Mouse (Mus musculus) myocyte (in vitro differentiated cells): ENCODE results near the gene Fam167b.

Source experiments
- E2F4 ChIP-seq: IDR thresholded peaks from one replicate; pipeline ENCODE4 v1.6.1; 2011; ENCODE audit warnings: mild to moderate bottlenecking, control low read depth, moderate library complexity; ENCODE audit not compliant: insufficient read depth
- MAX ChIP-seq: IDR thresholded peaks from one replicate; pipeline ENCODE4 v1.6.1; 2011; ENCODE audit warnings: low read depth, mild to moderate bottlenecking, control low read depth
- MYOD1 ChIP-seq, 3 experiments: IDR thresholded peaks; one replicate each; pipeline ENCODE4 v1.6.1; 2011; ENCODE audit warnings: control low read depth in 2 of 3, low read depth in 2 of 3, mild to moderate bottlenecking in 2 of 3, moderate library complexity in 1 of 3; ENCODE audit not compliant: insufficient read length in 2 of 3, control insufficient read depth in 1 of 3
- POLR2A ChIP-seq: IDR thresholded peaks from one replicate; pipeline ENCODE4 v1.6.1; 2011; ENCODE audit warnings: low read depth, mild to moderate bottlenecking, control low read depth, moderate library complexity; ENCODE audit not compliant: insufficient read length
- REST ChIP-seq: IDR thresholded peaks from one replicate; pipeline ENCODE4 v1.6.1; 2011; ENCODE audit warnings: mild to moderate bottlenecking, control low read depth, moderate library complexity; ENCODE audit not compliant: insufficient read depth, insufficient read length
- USF1 ChIP-seq: IDR thresholded peaks from one replicate; pipeline ENCODE4 v1.6.1; 2011; ENCODE audit warnings: low read depth, mild to moderate bottlenecking, control low read depth, moderate library complexity

DNA sequence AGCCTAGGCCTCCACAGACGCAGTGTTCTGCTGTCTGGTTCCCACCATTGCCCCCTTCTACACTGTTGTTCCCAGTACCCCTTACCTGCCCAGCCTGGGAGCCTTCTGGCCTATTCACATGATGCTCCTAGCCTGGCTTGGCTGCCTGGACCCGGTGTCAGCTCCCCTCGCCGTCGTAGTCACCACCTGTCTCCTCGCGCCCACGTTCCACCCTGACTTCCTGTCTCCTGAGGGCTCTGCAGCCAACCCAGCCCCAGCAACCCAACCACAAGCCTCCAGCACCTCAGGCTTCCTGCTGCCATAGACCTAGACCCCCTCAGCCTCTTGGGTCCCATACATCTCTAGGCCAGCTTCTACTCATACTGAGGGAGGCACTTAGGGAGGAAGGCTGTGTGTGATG, 4.9 kb downstream of the Fam167b start, which contains the start of gene Lck:
- TF ChIP-seq POLR2A: no peak
- TF ChIP-seq USF1: no peak
- TF ChIP-seq E2F4: no peak
- no peak for TF ChIP-seq REST
- TF ChIP-seq MYOD1 (IDR thresholded peaks at IDR 0.05; ENCODE audit: control insufficient read depth in 1 of 3, insufficient read length in 2 of 3, low read depth in 2 of 3): no peak
- TF ChIP-seq MAX: no peak
